Mouse (Mus musculus): ENCODE measurements at regions not wholly inside any gene's neighbourhood (a gene's known extent, or its start where the extent isn't known, plus 50 kb on each side); places are given as distances from the start of the nearest gene placed in this dataset.

GRCm38 (mm10) chr11:105538421-105539210 lies 51.2 kb upstream of the Tanc2 start:
- no peak for DNase-seq (ENCODE audit: low spot score in 2 of 2)

GRCm38 (mm10) chr11:105532616-105533015 lies 57.2 kb upstream of the Tanc2 start:
- DNase-seq (ENCODE audit: low spot score in 2 of 2), result no peak

DNA sequence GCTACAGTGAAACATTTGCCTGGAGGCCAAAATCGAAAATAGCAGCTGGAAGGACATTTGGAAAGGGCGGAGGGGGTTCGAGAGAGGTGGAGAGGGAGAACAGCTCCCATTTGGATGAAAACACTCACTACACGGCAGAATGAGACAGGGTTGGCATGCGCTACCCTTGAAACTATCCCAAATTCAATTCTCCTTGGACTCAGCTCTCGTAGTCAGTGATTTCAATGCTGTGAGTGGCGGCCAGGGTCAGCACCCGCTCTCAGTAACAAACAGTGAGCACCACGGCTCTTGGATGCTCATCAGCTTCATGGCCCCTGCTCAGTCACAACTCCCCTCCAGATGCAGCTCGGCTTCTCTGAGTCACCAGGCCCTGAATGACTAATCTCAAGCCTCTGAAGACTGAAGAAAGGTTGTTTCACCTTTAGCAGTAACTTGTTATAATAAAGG lies 59.1 kb upstream of the Tanc2 start:
- no peak for DNase-seq (ENCODE audit: low spot score in 2 of 2)

GRCm38 (mm10) chr11:105526066-105526465 lies 63.7 kb upstream of the Tanc2 start:
- DNase-seq (ENCODE audit: low spot score in 2 of 2), result no peak

DNA sequence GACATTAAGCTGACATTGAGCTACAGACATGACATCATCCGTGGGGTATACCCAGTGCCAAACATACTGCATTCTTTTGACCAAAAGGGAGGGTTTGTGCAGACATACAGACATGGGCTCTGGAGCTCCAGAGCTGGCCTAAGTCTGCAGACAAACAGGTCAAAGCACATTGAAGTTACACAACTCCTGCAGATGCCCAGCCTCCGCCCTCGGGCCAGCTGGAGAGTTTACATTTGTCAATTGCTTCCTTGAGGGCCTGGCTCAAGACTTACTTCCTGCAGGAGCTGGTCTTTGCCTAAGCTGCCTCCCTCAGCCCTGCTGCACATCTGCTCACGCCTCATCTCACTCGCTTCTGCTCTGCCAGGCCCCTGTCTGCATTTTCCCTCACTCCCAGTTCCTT lies 64.2 kb upstream of the Tanc2 start:
- DNase-seq (ENCODE audit: low spot score in 2 of 2), result peak; percentile 23 to 45

GRCm38 (mm10) chr11:105524400-105524799 lies 65.4 kb upstream of the Tanc2 start:
- no peak for DNase-seq (ENCODE audit: low spot score in 2 of 2)

DNA sequence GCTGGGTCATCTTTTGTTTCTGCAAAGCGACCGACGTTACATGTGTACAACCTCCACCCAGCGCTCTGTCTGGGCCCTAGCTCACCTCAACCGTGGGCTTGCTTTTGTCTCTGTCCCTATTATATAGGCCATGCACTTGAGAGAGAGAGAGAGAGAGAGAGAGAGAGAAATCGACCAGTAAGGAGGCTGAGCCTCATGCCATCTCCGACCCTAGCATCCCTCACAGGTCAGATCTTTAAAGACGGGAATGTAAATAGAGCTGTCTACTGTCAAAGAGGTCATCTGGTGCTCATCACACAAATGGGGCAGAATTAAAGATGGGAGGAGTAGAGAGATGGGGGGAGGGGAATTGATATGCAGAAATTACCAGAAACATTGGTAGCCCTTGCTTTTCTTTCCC lies 66.0 kb upstream of the Tanc2 start:
- no peak for DNase-seq (ENCODE audit: low spot score in 2 of 2)

- no peak for DNase-seq (ENCODE audit: low spot score in 2 of 2)
Measured at GRCm38 (mm10) chr11:105520398-105520797, 63.9 kb upstream of the March10 start.

- no peak for DNase-seq (ENCODE audit: low spot score in 2 of 2)
Measured at GRCm38 (mm10) chr11:105513275-105513674, 56.7 kb upstream of the March10 start.

GRCm38 (mm10) chr11:105510626-105511025 lies 54.1 kb upstream of the March10 start:
- DNase-seq (ENCODE audit: low spot score in 2 of 2), result no peak

DNA sequence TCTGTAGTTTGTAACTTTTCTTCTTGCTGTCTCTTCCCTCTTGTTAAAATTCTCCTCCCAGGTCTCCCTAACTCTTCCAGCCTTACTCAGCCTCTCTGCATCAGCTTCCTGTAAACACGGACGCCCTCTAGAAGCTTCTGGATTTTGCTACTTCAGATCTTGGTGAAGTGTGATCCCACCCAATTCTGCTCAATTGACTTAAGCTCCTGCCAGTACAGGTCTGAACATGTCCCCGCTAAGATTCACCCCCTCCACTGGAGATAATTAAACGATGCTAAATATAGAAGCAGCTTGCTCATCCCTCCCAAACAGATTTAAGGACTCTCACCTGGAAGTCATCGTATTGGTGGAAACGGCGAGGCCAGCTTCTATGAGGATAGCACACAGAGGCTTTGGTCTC lies 53.5 kb upstream of the March10 start:
- DNase-seq (ENCODE audit: low spot score in 2 of 2), result no peak

DNA sequence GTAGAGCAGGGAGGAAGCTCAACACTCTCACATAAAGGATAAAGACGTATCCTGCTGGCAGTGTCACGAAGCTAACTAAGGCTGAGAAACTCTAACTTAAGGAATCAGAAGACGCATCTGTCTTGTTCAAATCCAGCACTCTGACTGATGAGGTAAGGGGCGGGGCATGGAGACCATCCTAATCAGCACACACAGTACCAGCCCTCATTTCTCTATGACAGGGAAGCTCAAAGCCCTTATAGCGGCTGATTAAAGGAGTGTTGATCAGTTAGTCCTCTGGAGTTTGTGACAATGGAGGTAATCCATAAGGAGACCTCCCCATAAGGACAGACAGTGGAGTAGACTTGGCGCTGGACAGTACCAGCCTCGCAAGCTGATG lies 52.1 kb upstream of the March10 start:
- no peak for DNase-seq (ENCODE audit: low spot score in 2 of 2)

GRCm38 (mm10) chr11:105507972-105508659 lies 51.6 kb upstream of the March10 start:
- DNase-seq (ENCODE audit: low spot score in 2 of 2), result peak in 1 of 2 experiments; percentile 58

GRCm38 (mm10) chr11:105507332-105507971 lies 50.9 kb upstream of the March10 start:
- no peak for DNase-seq (ENCODE audit: low spot score in 2 of 2)
